Mouse (Mus musculus) myocyte (in vitro differentiated cells): ENCODE data around the gene Itga10.

Source experiments
- E2F4 ChIP-seq: IDR thresholded peaks from one replicate; pipeline ENCODE4 v1.6.1; 2011; ENCODE audit warnings: mild to moderate bottlenecking, control low read depth, moderate library complexity; ENCODE audit not compliant: insufficient read depth
- MAX ChIP-seq: IDR thresholded peaks from one replicate; pipeline ENCODE4 v1.6.1; 2011; ENCODE audit warnings: low read depth, mild to moderate bottlenecking, control low read depth
- MYOD1 ChIP-seq, 3 experiments: IDR thresholded peaks; one replicate each; pipeline ENCODE4 v1.6.1; 2011; ENCODE audit warnings: control low read depth in 2 of 3, low read depth in 2 of 3, mild to moderate bottlenecking in 2 of 3, moderate library complexity in 1 of 3; ENCODE audit not compliant: insufficient read length in 2 of 3, control insufficient read depth in 1 of 3
- MYOG ChIP-seq, 3 experiments: IDR thresholded peaks; one replicate each; pipeline ENCODE4 v1.6.1; 2011; ENCODE audit warnings: control low read depth in 2 of 3, low read depth in 2 of 3, mild to moderate bottlenecking in 2 of 3; ENCODE audit not compliant: insufficient read length in 2 of 3, control insufficient read depth in 1 of 3, insufficient read depth in 1 of 3
- POLR2A ChIP-seq: IDR thresholded peaks from one replicate; pipeline ENCODE4 v1.6.1; 2011; ENCODE audit warnings: low read depth, mild to moderate bottlenecking, control low read depth, moderate library complexity; ENCODE audit not compliant: insufficient read length
- POLR2AphosphoS2 ChIP-seq: IDR thresholded peaks from one replicate; pipeline ENCODE4 v1.6.1; 2011; ENCODE audit warnings: low read depth, control low read depth; ENCODE audit not compliant: insufficient read length
- USF1 ChIP-seq: IDR thresholded peaks from one replicate; pipeline ENCODE4 v1.6.1; 2011; ENCODE audit warnings: low read depth, mild to moderate bottlenecking, control low read depth, moderate library complexity

DNA sequence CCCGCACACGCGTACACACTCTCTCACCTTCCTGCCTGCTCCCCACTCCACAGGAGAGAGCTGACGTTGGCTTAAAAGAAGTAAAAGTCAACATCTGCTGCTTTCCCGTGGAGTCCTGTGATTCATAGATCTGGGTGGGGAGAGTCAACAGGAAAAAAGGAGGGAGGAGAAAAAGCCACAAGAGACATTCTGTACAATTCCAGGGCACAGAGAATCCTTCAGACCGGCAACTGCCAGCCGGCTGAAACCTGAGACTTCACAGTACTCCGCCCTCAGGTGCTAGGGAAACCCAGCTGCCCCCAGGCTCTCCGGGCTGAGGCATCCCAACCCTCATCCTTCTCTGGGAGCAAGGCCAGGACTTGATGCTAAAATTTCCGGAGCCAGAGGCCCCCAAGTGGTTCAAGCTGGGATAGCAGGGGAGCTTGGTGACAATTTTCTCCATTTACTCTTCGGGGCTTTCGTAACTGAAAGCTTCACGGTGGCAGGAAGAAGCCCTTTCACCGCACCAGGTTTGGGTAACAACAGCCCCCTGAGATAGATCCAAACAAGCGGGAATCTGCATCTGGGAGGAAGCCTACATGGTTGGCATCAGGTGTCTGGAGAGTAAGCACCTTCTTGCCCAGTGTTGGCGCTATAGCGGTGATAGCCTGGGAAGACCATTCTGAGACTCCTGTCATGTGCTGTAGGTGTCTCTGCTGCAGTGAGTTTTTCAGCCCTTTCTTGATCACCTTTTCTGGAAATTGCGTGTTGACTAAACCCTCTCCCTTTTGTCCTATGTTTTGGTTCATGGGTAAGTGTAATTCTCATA lies 18.3 kb downstream of the Itga10 start:
- TF ChIP-seq POLR2A = no peak
- peak in 2 of 3 experiments; percentile 42 to 74 for TF ChIP-seq MYOG (IDR thresholded peaks at IDR 0.05; ENCODE audit: control insufficient read depth in 1 of 3, insufficient read depth in 1 of 3, insufficient read length in 2 of 3, low read depth in 2 of 3)
- TF ChIP-seq USF1 = no peak
- TF ChIP-seq E2F4 = no peak
- no peak for TF ChIP-seq POLR2AphosphoS2
- TF ChIP-seq MYOD1 (IDR thresholded peaks at IDR 0.05; ENCODE audit: control insufficient read depth in 1 of 3, insufficient read length in 2 of 3, low read depth in 2 of 3) = peak; percentile 30 to 44 (median 44)
- TF ChIP-seq MAX = no peak
